Comparison of ENCODE assay signal across 1 mouse cellular context in the genomic region with DNA sequence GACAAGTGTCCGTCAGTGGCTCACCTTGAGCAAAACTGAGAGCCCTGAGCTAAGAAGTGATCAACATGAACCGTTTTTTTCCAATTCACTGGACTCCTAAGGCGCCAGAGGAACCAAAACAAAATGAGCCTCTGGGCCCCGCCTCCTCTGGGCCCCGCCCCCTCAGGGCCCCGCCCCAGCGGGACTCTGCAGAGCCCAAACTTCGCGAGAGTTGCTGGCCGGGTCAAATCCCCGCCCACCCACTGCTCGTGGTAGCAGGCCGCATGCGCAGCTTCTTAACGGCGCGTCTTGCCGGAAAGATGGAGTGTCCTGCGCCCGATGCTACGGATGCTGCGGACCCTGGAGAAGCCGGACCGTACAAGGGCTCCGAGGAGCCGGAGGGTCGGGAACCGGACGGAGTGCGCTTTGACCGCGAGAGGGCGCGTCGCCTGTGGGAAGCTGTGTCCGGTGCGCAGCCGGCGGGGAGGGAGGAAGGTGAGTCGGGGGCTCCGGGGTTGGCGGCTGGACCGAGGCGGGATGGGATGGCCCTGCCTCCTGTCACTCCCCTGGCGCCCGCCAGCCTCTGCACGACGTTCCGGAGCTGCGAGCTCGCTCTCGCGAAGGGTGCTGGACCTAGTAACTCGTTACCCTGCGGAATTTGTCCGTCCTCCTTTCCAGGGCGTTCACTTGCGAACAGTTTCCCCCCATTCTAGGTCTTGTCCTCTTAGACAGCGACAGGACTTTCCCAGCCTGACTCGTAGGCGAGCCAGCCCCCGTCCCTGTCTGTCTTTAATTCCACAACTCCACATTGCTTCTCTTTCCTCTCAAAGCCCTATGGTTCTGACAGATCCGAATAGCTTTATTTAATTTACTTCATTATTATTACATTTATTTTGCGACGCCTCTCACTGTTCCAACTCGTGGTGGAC.
A peak's percentile ranks its signal among the peaks of the same experiment; 100 is the strongest.
TF ChIP-seq lines count a peak whose summit lies in the region.

A gene (plus strand): TSS at position 267 of the 908 bp plus-strand sequence.

TF ChIP-seq in MEL, 35 proteins besides CTCF, POLR2A, EP300 and RAD21 (continued from another document):
- TF ChIP-seq GABPA (IDR thresholded peaks at IDR 0.05; ENCODE audit: low read depth, low read length) = no peak
- TF ChIP-seq HCFC1 (IDR thresholded peaks at IDR 0.05; ENCODE audit: low read depth, low read length) = peak; percentile 80
- TF ChIP-seq MEF2A (IDR thresholded peaks at IDR 0.05; ENCODE audit: extremely low read depth, insufficient replicate concordance, low read depth, low read length, poor library complexity, severe bottlenecking) = no peak
- TF ChIP-seq RCOR1 (IDR thresholded peaks at IDR 0.05; ENCODE audit: low read depth, low read length) = no peak
- 0 out of 2 replicates have a peak, but pooled peaks have one; percentile 32 for TF ChIP-seq MYC (IDR thresholded peaks at IDR 0.05; ENCODE audit: low read depth, low read length)
- TF ChIP-seq UBTF (IDR thresholded peaks at IDR 0.05; ENCODE audit: borderline replicate concordance, insufficient read depth, low read depth, low read length) = 0 out of 2 replicates have a peak, but pooled peaks have one; percentile 78
- TF ChIP-seq MYB (IDR thresholded peaks at IDR 0.05; ENCODE audit: low read depth, low read length) = no peak
- peak; percentile 95 for TF ChIP-seq NRF1 (IDR thresholded peaks at IDR 0.05; ENCODE audit: insufficient read depth, low read depth, low read length, poor library complexity, severe bottlenecking)
- TF ChIP-seq KAT2A (conservative IDR thresholded peaks at IDR 0.05; ENCODE audit: low read depth, low read length) = no peak; the same call in 1 of the 2 replicates
- TF ChIP-seq E2F4 (IDR thresholded peaks at IDR 0.05; ENCODE audit: borderline replicate concordance, low read depth, low read length) = no peak
- no peak for TF ChIP-seq ZKSCAN1 (IDR thresholded peaks at IDR 0.05; ENCODE audit: low read depth, low read length)
- TF ChIP-seq ZNF384 (IDR thresholded peaks at IDR 0.05; ENCODE audit: low read depth, low read length) = peak; percentile 52
- TF ChIP-seq CHD1 (IDR thresholded peaks at IDR 0.05; ENCODE audit: low read depth, low read length) = no peak
- 0 out of 2 replicates have a peak, but pooled peaks have one; percentile 10 for TF ChIP-seq ELF1 (IDR thresholded peaks at IDR 0.05; ENCODE audit: low read depth, low read length)
- TF ChIP-seq MAFK (IDR thresholded peaks at IDR 0.05; ENCODE audit: borderline replicate concordance, low read depth, low read length) = no peak
